Mouse (Mus musculus) neural tube, embryonic 15.5 days (tissue): ENCODE results near the gene Lmbrd1. TPM values are rescaled to one million over a fixed set of nuclear protein-coding genes. Genes with fewer than 3 reads are reported as not detected.
"Not testable (repeated sequence)": the region's sequence is repeated elsewhere in the genome, so short reads cannot be mapped to it uniquely, and the experiment has no call there.

Experiments
- ATAC-seq: fragments of 200-750 bp; cut with Nextera tagmentation; 2 replicates; pipeline ENCODE4 v1.8.0; 2017; ENCODE audit warnings: mild to moderate bottlenecking, moderate TSS enrichment, moderate library complexity; ENCODE audit not compliant: low FRiP score
- H3K27ac ChIP-seq: fragments of 300-500 bp; sonication (generic); replicated peaks from 2 replicates; pipeline ENCODE4 v1.5.1; 2015; ENCODE audit warnings: mild to moderate bottlenecking, inconsistent platforms
- H3K27me3 ChIP-seq: fragments of 300-500 bp; sonication (generic); replicated peaks from 2 replicates; pipeline ENCODE4 v1.6.1; 2015; ENCODE audit warnings: inconsistent platforms
- H3K36me3 ChIP-seq: fragments of 300-500 bp; sonication (generic); 2 replicates; pipeline ENCODE4 v1.6.1; 2015; ENCODE audit warnings: inconsistent platforms
- H3K4me1 ChIP-seq: fragments of 300-500 bp; sonication (generic); 2 replicates; pipeline ENCODE4 v1.6.1; 2015; ENCODE audit warnings: inconsistent platforms
- H3K4me2 ChIP-seq: fragments of 300-500 bp; sonication (generic); 2 replicates; pipeline ENCODE4 v1.6.1; 2015; ENCODE audit warnings: inconsistent platforms, mild to moderate bottlenecking, moderate library complexity
- H3K4me3 ChIP-seq: fragments of 300-500 bp; sonication (generic); replicated peaks from 2 replicates; pipeline ENCODE4 v1.5.1; 2015; ENCODE audit warnings: mild to moderate bottlenecking, inconsistent platforms
- H3K9ac ChIP-seq: fragments of 300-500 bp; sonication (generic); replicated peaks from 2 replicates; pipeline ENCODE4 v1.6.1; 2015; ENCODE audit warnings: mild to moderate bottlenecking, inconsistent platforms
- H3K9me3 ChIP-seq: fragments of 300-500 bp; sonication (generic); replicated peaks from 2 replicates; pipeline ENCODE4 v1.6.1; 2016; ENCODE audit warnings: inconsistent platforms
- WGBS: fragments of 180-500 bp; shearing (Covaris S2); methylation state at CpG from one replicate; pipeline ENCODE4 v1.1.7; 2015; ENCODE audit warnings: mixed read lengths; 5-methylcytosine and 5-hydroxymethylcytosine counted together
- polyA plus RNA-seq: library from polyadenylated mRNA; unstranded; fragments of >200 nt; fragmentation: Nextera tagmentation; extraction: Ambion mirVana; gene quantifications from 2 replicates; pipeline ENCODE4 v1.2.1, GENCODE M21; 2015

The Lmbrd1 gene
- polyA plus RNA-seq = 48.9 and 49.7 TPM in 2 replicates

DNA sequence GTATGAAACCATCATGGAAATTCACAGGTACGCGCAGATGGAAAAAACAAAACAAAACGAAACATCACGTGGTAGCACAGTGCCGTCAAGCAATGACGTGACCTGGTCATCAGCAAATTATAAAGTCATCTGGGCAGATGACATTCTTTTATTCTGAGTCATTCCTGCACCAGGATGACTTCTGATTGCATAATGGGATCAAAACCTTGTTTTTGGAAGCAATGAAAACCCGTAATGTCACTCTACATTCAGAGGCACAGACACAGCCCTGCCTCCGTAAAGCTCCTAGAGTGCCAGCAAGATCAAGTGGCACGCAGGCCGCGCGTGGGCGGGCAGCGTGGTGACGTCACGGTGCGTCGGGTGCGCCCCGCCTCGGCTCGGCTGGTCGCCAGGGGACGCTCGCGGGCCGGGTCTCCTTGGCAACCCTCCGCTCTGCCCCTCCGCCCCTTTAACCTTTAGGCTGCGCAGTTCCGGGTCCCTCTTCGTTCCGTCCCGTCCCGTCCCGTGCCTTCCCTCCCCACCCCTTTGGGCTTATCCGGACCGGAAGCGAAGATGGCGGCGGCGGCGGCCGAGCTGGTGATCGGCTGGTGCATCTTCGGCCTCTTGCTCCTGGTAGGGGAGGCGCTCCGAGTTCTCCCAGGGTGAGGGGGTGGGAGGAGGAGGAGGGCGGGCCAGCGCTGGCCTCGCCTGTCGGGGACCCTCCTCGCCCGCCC is at the start of gene Lmbrd1:
Lmbrd1 (plus strand) TSS at position 426 of the 713 bp plus-strand sequence.
- 1% methylated on average over 54 of the region's 54 CpGs for WGBS
- peak; percentile 96 for ATAC-seq
- Histone ChIP-seq H3K4me1 (peaks cover 18% of the 10 kb centered on the region), H3K27ac (peak within 1 kb of the TSS; percentile 87), H3K9me3 (no peaks in the 10 kb centered on the region), H3K36me3 (no peaks in the 10 kb centered on the region), H3K4me2 (peak within 1 kb of the TSS; percentile 67), H3K27me3 (no peaks in the 10 kb centered on the region), H3K4me3 (peak within 1 kb of the TSS; percentile 82), H3K9ac (peak within 1 kb of the TSS; percentile 84)

DNA sequence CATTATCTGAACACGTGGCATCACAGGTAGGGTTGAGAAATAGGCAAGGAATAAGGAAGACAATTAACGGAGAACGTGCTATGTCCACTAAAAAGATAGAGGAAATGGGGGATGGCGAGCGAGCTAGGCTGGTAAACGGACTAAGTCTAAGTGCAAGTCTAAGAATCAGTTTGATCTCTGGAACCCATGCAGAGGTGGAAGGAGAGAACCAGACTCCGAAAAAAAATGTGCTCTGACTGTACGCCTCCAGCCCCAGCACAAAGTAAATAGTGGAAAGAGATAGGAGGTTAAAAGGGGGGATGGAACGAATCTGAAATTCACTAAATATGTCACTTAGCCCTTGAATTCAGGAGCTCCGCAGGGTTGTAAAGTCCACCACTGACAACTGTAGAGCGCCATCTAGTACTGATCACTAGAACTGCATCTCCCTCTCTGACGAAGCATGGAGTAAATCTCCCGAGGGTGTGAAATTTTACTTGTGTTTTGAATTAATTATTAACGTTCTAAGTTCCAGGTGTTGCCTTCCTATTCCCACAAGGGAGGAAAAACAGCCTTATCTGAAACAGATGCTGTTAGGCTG is 44.8 kb upstream of the Lmbrd1 start:
- H3K4me2 ChIP-seq = peak overlapping the region; percentile 21
- WGBS = 42% methylated on average over 14 of the region's 14 CpGs
- no peak overlapping the region for H3K27ac ChIP-seq
- H3K9ac ChIP-seq = no peak overlapping the region
- no peak overlapping the region for H3K4me3 ChIP-seq
- H3K9me3 ChIP-seq = no peaks in the 10 kb centered on the region
- ATAC-seq = no peak
- H3K36me3 ChIP-seq = no peaks in the 10 kb centered on the region
- H3K27me3 ChIP-seq = no peaks in the 10 kb centered on the region
- H3K4me1 ChIP-seq = no peaks in the 10 kb centered on the region

DNA sequence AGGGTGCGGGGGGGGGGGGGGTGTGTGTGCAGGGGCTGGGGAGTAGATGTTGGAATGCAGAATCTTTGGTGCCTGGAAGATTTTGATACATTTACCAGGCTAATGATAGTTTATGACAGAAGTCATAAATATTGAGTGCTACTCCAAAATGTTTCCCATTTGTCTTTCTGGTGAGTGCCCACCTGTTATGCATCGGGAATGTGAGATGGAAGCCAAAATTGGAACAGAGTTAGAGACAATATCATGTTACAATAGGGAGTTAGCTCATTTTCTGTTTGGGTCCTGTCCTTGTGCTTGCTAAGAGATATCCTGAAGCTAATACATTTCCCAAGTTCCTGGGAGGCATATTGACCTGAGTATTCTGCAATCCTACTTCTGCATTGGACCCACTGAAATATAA is 28.3 kb upstream of the Lmbrd1 start:
- H3K4me2 ChIP-seq = no peak overlapping the region
- H3K27ac ChIP-seq = no peak overlapping the region
- H3K36me3 ChIP-seq = no peaks in the 10 kb centered on the region
- no peaks in the 10 kb centered on the region for H3K27me3 ChIP-seq
- no peak overlapping the region for H3K9ac ChIP-seq
- H3K4me1 ChIP-seq = no peaks in the 10 kb centered on the region
- no peak overlapping the region for H3K4me3 ChIP-seq
- H3K9me3 ChIP-seq = no peaks in the 10 kb centered on the region
- 51% methylated on average over 2 of the region's 2 CpGs for WGBS
- no peak for ATAC-seq

DNA sequence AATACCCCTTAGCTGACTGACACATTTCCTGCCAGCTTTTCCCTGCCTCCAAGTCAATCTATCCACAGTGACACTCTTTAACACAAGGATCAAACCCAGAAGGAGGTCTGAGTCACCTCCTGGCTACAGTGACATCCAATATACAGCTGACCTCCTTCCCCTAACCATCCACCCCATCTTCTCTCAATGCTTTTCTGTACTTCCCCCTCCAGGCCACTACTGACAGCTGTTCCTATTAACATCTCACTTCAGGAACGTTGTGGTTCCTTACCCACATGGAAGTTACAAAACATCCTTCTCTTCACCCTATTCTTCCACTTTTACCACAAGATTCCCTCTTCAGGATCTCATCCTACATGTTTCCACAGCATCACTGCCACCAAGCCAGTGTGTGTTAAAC is 18.5 kb upstream of the Lmbrd1 start:
- Histone ChIP-seq H3K36me3 (no peaks in the 10 kb centered on the region), H3K9ac (no peak overlapping the region), H3K4me1 (no peaks in the 10 kb centered on the region), H3K4me3 (no peak overlapping the region), H3K27me3 (no peaks in the 10 kb centered on the region), H3K4me2 (no peak overlapping the region), H3K27ac (no peak overlapping the region), H3K9me3 (no peaks in the 10 kb centered on the region)
- no peak for ATAC-seq
- 77% methylated on average over 1 of the region's 1 CpGs for WGBS

DNA sequence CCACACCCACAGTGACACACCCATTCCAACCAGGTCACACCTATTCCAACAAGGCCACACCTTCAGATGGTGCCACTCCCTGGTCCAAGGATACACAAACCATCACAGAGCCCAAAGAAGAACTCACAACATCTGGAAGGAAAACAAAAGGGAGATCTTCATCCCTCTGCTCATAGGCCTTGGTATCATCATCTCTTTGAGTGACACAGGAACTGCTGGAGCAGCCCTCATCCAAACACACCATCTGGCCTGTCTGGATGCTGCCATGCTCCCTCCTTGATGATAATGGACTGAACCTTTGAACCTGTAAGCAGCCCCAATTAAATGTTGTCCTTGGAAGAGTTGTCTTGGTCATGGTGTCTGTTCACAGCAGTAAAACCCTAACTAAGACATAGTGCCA is 17.8 kb upstream of the Lmbrd1 start:
- H3K4me1 ChIP-seq, H3K4me3 ChIP-seq, H3K27ac ChIP-seq, H3K9me3 ChIP-seq, H3K4me2 ChIP-seq, ATAC-seq, H3K36me3 ChIP-seq, H3K27me3 ChIP-seq, H3K9ac ChIP-seq: not testable (repeated sequence)

DNA sequence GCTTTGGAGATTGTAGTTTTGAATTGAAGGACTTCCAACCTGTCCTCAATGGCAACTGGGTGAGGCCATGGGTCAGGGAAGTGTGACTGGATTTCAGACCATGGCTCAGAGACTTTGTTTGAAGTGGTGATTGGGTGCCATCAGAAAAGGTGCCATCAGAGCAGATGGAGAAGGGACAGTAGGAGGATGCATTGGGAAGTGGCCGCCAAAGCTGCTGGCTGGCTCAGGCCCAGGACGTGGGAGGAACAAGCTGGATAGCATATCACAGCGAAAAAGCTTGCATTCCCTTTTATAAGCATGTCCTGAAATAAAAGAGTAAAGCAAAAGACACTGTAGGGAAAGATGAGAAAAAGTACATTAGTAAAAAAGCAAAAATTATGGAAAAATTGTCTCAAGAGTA is 16.9 kb upstream of the Lmbrd1 start:
- no peak for ATAC-seq
- 81% methylated on average over 3 of the region's 3 CpGs for WGBS
- no peak overlapping the region for H3K9ac ChIP-seq
- no peak overlapping the region for H3K4me3 ChIP-seq
- H3K9me3 ChIP-seq = no peaks in the 10 kb centered on the region
- H3K36me3 ChIP-seq = no peaks in the 10 kb centered on the region
- no peak overlapping the region for H3K4me2 ChIP-seq
- no peak overlapping the region for H3K27ac ChIP-seq
- H3K4me1 ChIP-seq = no peaks in the 10 kb centered on the region
- H3K27me3 ChIP-seq = no peaks in the 10 kb centered on the region

DNA sequence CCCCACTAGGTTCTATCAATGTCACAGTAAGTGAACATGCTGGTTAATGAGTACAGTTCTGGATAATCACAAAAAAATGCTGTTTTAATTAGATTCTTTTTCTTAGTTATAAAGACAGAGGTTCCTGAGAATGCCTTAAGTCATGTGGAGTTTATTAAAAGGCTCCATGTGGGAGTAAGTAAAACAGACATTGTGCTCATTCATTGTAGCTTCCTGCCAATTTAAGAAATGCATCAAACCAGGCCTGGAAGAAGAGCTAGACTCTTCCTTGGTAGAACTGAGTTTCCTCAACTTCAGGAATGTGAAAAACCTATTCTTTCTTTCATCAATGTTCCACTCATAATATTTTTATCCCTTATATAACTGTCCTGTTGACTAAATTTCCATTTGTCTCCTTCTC is 14.3 kb upstream of the Lmbrd1 start:
- ATAC-seq = no peak
- H3K36me3 ChIP-seq = no peaks in the 10 kb centered on the region
- H3K4me1 ChIP-seq = no peaks in the 10 kb centered on the region
- no peak overlapping the region for H3K9ac ChIP-seq
- H3K27me3 ChIP-seq = no peaks in the 10 kb centered on the region
- H3K27ac ChIP-seq = no peak overlapping the region
- no peak overlapping the region for H3K4me3 ChIP-seq
- no peak overlapping the region for H3K4me2 ChIP-seq
- no peaks in the 10 kb centered on the region for H3K9me3 ChIP-seq

DNA sequence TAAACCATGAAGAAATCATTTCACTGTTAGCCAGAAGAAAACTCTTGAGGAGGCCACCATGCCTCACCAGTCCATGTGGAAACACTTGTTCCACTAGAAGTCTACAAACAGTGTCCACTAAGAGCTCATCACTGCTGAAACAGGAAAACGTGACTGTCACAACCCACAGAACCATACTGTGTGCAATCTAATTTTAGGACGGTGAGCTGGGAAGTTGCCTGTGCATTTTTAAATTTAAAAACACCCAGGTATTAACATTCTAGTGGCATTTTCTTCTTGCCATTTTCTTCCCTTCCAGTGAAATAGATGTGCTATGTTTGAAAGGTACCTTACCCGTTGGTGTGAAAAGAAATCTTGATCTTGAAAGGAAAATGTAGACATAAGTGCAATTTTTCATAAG is 5.2 kb upstream of the Lmbrd1 start:
- H3K9ac ChIP-seq = no peak overlapping the region
- H3K9me3 ChIP-seq = no peaks in the 10 kb centered on the region
- H3K4me2 ChIP-seq = no peak overlapping the region
- H3K36me3 ChIP-seq = no peaks in the 10 kb centered on the region
- H3K27ac ChIP-seq = no peak overlapping the region
- no peaks in the 10 kb centered on the region for H3K27me3 ChIP-seq
- H3K4me3 ChIP-seq = no peak overlapping the region
- no peak for ATAC-seq
- WGBS = 84% methylated on average over 3 of the region's 3 CpGs
- H3K4me1 ChIP-seq = peaks cover 4% of the 10 kb centered on the region

DNA sequence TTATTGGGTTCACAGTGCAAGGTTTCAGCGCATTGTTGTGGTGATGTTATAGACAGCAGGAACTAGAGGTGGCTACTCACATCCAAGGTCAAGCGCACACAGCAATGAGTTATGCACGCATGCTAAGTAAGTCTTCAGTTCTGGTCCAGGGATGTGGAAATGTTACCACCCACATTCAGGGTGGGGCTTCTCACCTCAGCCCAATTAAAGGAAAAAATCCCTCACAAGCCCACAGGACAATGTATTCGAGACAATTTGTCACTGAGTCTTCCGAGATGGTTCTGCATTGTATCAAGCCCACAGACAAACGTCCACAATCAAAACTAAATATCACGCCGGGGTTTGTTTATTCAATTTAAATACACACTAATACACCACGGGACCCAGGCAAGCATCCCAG is 724 bp upstream of the Lmbrd1 start:
- Histone ChIP-seq H3K36me3 (no peaks in the 10 kb centered on the region), H3K4me1 (peaks cover 18% of the 10 kb centered on the region), H3K9ac (peak overlapping the region; percentile 84), H3K4me3 (peak overlapping the region; percentile 82), H3K4me2 (peak overlapping the region; percentile 67), H3K27me3 (no peaks in the 10 kb centered on the region), H3K9me3 (no peaks in the 10 kb centered on the region), H3K27ac (peak overlapping the region; percentile 87)
- ATAC-seq = peak; percentile 7; the same call in 1 of the 2 replicates
- 72% methylated on average over 9 of the region's 9 CpGs for WGBS

DNA sequence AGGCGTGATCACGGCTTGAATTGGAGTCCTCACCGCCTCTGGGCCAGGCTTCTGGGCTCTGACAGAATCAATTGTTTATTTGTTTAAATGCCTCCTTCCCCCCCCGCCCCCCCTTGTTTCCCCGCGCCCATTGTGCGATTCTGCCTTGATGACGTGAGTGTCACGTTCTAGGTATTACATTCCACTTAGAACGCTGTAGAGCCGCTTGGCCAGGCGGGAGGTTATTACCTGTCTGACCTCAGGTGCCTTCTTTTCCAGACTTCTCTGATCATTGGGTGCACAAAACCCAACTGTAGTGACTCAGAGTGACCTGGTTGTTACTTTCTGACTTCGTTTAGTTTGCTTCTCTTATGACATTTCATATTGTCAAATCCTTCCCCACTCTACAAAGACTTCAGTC is 641 bp downstream of the Lmbrd1 start:
- Histone ChIP-seq H3K27me3 (no peaks in the 10 kb centered on the region), H3K4me2 (peak overlapping the region; percentile 67), H3K36me3 (no peaks in the 10 kb centered on the region), H3K9me3 (no peaks in the 10 kb centered on the region), H3K4me1 (peaks cover 18% of the 10 kb centered on the region), H3K4me3 (peak overlapping the region; percentile 82), H3K9ac (peak overlapping the region; percentile 84), H3K27ac (peak overlapping the region; percentile 87)
- 2% methylated on average over 12 of the region's 13 CpGs for WGBS
- ATAC-seq = peak; percentile 51

DNA sequence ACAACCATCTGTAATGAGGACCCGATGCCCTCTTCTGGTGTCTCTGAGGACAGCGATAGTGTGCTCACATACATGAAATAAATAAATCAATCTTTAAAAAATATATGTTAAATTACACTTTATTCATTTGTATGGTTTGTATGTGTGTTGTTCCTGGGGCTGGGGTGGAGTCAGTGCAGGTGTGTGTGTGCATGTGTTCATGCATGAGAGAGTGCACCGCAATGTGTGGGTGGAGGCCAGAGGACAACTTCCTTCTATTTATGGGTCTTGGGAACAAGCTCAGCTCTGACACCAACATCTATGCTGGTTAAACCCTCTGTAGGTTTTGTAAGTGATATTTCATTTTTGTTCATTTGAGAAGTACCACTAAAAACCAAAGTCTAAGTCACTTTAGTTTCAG is 2.6 kb downstream of the Lmbrd1 start:
- 97% methylated on average over 3 of the region's 3 CpGs for WGBS
- no peak for ATAC-seq
- H3K9me3 ChIP-seq = no peaks in the 10 kb centered on the region

DNA sequence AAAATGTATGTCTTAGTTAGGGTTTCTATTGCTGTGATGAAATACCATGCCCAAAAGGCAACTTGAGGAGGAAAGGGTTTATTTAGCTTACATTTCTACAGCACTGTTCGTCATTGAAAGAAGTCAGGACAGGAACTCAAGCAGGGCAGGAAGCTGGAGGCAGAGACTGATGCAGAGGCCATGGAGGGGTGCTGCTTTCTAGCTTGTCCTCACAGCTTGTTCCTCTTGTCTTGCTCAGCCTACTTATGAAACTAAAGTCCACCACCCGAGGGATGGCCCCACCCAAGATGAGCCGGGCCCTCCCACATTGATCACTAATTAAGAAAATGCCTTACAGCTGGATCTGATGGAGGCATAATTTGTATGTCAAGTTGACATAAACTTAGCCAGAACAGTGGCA is 3.5 kb downstream of the Lmbrd1 start:
- no peaks in the 10 kb centered on the region for H3K27me3 ChIP-seq

More for the DNA sequence above, 2.6 kb downstream of the Lmbrd1 start:
- Histone ChIP-seq H3K27ac (no peak overlapping the region), H3K4me2 (no peak overlapping the region), H3K27me3 (no peaks in the 10 kb centered on the region), H3K36me3 (0 out of 2 replicates have a peak, but pooled peaks cover 4% of the 10 kb centered on the region), H3K4me1 (peaks cover 18% of the 10 kb centered on the region), H3K9ac (no peak overlapping the region), H3K4me3 (no peak overlapping the region)

More for the DNA sequence above, 3.5 kb downstream of the Lmbrd1 start:
- H3K4me1 ChIP-seq = peaks cover 18% of the 10 kb centered on the region
- no peak overlapping the region for H3K4me2 ChIP-seq
- no peak for ATAC-seq
- no peak overlapping the region for H3K4me3 ChIP-seq
- H3K9me3 ChIP-seq = no peaks in the 10 kb centered on the region
- no peak overlapping the region for H3K9ac ChIP-seq
- 0 out of 2 replicates have a peak, but pooled peaks cover 4% of the 10 kb centered on the region for H3K36me3 ChIP-seq
- 90% methylated on average over 3 of the region's 3 CpGs for WGBS
- no peak overlapping the region for H3K27ac ChIP-seq
